Mouse (Mus musculus): ENCODE results near the gene Dgke. TPM values are rescaled to one million over a fixed set of nuclear protein-coding genes. Genes with fewer than 3 reads are reported as not detected.

Dgke gene
- total RNA-seq, 1 experiment from 2014 or later = 9.5 TPM

DNA sequence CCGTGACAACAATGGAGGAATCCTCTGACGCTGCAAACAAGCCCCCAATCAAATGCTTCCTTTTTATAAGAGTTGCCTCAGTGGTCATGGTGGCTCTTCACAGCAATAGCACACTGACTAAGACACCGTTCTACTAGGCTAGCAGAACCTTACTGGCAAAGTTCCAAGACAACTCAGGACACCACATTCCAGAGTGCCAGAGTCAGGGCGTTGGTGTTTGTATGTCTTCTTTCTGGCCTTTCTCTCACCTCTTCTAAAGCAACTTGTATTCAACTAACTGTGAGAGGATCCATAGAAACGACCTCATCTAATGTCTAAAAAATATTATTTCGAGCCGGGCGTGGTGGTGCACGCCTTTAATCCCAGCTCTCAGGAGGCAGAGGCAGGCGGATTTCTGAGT is 43.2 kb downstream of the Dgke start:
- ATAC-seq (replicated peaks in 1 of 2; ENCODE audit: insufficient read depth in 1 of 2, low FRiP score in 2 of 2, low TSS enrichment in 1 of 2, low read depth in 1 of 2, poor library complexity in 2 of 2, severe bottlenecking in 2 of 2) = no peak

DNA sequence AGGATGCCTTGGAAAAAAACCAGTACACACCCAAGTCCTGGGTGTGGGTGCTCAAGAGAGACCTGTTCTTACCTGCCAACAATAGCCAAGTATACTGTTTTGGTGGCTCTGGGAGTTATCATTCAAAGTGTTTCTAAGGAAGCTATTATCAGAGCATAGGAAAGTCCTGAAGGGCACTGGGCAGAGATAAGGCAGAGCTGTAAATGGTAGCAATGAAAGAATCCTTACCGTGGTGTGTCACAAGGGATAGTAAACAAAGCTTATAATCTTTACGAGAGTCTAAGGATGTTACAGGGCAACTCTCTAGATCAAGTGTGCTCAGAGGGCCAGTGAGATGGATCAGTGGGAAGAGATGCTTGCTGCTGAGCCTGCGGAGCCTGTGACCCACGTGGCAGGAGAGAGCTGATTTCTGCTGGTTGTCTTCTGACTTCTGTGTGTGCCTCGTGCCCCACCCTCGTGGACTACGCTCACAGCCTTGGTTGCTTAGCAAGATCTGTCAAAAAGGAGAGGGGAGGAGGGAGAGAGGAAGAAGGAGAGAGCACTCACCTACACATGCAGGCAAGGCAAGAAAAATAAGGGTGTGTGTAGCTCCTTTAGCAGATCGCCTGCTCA is 44.4 kb downstream of the Dgke start:
- no peak for ATAC-seq (replicated peaks in 1 of 2; ENCODE audit: insufficient read depth in 1 of 2, low FRiP score in 2 of 2, low TSS enrichment in 1 of 2, low read depth in 1 of 2, poor library complexity in 2 of 2, severe bottlenecking in 2 of 2)

DNA sequence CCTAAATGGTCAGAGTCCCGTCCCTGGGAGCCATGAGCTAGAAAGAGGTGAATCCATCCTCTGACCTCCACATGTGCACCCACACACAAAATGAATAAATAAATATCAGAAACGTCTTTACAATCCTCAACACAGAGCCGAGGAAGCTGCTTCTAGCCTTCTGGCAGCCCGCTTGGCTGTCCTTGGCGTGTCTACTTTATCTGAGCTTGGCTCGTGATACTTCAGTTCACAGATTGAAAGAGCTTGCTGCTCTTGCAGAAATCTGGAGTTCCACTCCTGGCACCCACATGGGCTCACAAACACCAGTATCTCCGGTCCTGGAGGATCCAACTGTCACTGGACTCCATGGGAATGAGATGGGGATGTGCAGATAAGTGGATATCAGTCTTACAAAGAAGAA is 45.0 kb downstream of the Dgke start:
- no peak for ATAC-seq (replicated peaks in 1 of 2; ENCODE audit: insufficient read depth in 1 of 2, low FRiP score in 2 of 2, low TSS enrichment in 1 of 2, low read depth in 1 of 2, poor library complexity in 2 of 2, severe bottlenecking in 2 of 2)

DNA sequence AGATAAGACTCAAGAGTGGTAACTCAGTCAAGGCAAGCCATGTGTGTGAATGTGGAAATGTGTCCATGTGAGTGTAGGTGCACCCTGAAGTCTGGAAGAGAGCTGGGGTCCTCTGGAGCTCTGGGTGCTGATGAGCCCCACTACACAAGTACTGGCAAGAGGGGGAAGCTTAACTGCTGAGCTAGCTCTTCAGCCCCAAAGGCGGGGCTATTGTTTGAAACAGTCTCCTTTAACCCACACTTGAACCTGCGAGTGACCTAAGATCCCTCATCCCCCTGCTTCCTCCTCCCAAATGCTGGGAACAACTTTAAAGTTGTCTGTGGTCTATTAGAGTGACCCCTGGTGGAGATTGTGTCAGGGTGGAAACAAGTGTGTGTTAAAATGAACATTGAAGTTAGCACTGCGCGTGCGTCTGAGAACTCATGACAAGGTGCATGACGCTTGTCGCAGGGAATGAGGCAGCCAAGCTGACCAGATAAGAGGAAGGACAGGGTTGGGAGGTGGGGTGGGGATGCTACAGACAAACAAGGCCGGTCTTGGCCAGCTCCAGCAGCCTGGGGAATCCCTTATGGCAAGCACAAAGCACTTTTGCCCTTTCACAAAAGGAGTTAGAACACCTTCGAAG is 45.9 kb downstream of the Dgke start:
- no peak for ATAC-seq (replicated peaks in 1 of 2; ENCODE audit: insufficient read depth in 1 of 2, low FRiP score in 2 of 2, low TSS enrichment in 1 of 2, low read depth in 1 of 2, poor library complexity in 2 of 2, severe bottlenecking in 2 of 2)

DNA sequence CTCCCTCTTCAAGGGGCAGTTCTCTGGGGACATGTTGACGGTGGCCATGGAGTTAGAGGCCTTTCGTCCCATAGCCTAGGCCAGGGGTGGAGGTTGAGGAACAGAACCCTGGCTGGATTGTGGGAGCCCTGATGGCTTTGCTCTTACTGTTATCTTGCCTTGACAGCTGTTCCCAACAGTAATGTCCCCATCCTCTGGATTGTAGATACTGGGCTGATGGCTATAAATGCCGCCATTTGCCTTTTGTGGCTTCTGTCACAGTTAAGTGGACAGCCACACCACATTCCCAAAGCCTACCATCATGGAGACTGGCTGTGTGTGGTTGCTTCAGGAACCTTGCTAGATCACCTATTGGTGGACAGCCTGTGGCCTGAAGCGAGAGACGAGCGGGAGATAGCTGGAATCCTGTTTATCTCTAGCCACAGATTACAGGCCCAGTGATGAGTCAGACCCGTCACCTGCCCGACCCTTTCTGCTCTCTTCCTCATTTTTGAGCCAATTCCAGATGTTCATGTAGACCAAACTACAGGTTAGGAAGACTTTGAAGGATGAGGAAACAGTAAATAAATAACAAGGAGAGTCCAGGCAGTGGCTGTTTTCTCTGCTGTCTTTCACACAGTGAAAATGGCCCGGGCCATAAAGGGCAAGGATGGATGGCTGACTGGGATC is 49.0 kb downstream of the Dgke start:
- no peak for ATAC-seq (replicated peaks in 1 of 2; ENCODE audit: insufficient read depth in 1 of 2, low FRiP score in 2 of 2, low TSS enrichment in 1 of 2, low read depth in 1 of 2, poor library complexity in 2 of 2, severe bottlenecking in 2 of 2)

DNA sequence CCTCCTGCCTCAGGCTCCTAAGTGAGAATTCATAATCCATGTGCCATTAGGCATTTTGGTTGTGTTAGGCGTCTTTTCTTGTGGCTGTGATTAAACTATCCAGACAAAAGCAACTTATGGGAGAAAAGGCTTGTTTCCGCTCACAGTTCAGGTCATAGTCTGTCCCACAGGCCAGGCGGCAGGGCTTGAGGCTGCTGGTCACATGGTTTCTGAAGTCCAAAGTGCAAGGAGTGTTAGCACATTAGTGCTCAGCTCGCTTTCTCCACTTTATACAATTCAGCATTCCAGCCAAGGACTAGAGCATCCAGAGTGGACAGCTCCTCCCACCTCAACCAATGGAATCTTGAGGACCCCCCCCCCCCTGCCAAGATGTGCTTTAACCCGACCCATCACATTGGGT is 54.4 kb downstream of the Dgke start:
- no peak for ATAC-seq (replicated peaks in 1 of 2; ENCODE audit: insufficient read depth in 1 of 2, low FRiP score in 2 of 2, low TSS enrichment in 1 of 2, low read depth in 1 of 2, poor library complexity in 2 of 2, severe bottlenecking in 2 of 2)

DNA sequence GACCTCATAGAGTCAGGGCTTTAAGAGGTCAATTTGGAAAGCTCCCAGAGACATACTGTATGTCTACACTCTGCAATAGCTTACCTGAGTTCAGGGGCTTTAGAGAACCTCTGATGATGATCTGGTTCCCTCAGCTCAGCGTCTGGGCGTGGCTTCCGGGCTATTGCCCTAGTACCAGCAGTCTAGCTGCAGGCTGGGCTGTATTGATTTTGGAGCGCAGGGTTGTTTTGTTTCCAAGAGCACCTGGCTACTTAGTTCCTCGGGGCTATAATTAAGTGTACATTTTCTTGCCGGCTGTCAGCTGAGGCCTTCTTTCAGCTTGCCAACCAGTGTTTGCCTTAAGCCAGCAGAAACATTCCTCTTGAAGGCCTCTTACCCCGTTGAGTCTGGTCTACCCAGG is 57.2 kb downstream of the Dgke start:
- ATAC-seq (replicated peaks in 1 of 2; ENCODE audit: insufficient read depth in 1 of 2, low FRiP score in 2 of 2, low TSS enrichment in 1 of 2, low read depth in 1 of 2, poor library complexity in 2 of 2, severe bottlenecking in 2 of 2) = no peak

DNA sequence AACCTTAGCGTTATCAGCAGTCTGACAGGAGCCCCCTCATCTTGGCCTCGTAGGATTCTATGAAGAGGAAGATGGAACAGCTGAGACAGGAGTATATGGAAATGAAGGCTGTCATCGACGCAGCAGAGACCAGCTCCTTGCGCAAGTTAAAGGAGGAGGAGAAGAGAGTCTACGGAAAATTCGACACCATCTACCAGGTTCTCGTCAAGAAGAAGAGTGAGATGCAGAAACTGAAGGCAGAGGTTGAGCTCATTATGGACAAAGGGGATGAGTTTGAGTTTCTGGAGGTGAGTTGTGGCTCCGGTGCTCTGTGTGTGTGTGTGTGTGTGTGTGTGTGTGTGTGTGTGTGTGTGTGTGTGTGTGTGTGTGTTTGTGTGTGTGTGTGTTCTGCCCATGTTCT is 57.6 kb downstream of the Dgke start:
- no peak for ATAC-seq (replicated peaks in 1 of 2; ENCODE audit: insufficient read depth in 1 of 2, low FRiP score in 2 of 2, low TSS enrichment in 1 of 2, low read depth in 1 of 2, poor library complexity in 2 of 2, severe bottlenecking in 2 of 2)

DNA sequence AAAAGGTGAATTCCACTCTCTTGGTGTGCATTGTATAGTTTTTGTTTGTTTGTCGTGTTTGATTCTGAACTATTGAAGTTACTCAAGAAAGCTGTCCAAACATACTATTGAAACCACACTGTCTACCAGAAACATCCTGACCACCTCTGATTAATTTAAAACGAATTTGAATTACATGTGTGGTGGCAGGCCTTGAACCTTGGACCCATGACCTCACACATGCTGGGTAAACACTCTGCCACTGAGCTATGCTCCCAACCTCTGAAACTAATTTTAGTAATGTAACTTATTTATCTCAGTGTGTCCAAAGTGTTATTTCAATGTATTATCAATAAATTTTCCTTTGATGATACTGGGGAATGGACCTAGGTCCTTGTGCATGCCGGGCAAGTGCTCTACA is 59.1 kb downstream of the Dgke start:
- ATAC-seq (replicated peaks in 1 of 2; ENCODE audit: insufficient read depth in 1 of 2, low FRiP score in 2 of 2, low TSS enrichment in 1 of 2, low read depth in 1 of 2, poor library complexity in 2 of 2, severe bottlenecking in 2 of 2) = no peak

DNA sequence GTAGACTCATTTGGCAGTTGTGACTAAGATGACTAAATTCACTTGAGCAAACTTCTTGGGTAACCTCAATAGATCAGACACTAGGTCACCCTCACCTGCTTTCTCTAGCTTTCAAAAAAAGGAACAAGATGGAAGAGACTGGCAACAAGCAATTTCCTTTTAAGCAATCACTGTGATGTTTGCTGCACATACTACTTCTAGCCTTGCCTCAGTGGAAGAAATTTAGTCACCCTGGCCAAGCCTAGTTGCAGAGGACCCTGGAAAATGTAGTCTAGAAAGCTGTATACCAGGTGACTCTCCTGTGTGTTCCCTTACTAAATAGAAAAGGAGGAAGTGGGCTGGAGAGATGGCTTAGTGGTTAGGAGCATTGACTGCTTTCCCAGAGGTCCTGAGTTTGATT is 60.2 kb downstream of the Dgke start:
- ATAC-seq (replicated peaks in 1 of 2; ENCODE audit: insufficient read depth in 1 of 2, low FRiP score in 2 of 2, low TSS enrichment in 1 of 2, low read depth in 1 of 2, poor library complexity in 2 of 2, severe bottlenecking in 2 of 2) = peak in 1 of 2 experiments; percentile 79; a peak in 1 of 4 replicates

DNA sequence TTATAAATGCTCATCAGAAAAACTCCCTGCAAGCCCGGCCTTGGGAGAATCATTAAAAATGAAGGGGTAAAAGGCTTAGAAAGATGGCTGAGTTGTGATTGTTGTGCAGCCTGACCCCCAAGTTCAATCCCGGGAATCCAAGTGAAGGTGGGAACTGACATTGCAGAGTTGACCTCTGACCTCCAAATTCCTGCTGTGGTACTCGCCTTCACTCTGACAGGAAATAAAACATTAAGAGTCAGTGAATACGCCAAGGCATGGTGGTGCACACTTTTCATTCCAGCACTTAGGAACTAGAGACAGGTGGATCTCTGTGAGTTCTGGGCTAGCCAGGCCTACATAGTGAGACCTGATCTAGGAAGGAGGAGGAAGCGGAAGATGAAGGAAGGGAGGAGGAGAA is 61.2 kb downstream of the Dgke start:
- ATAC-seq (replicated peaks in 1 of 2; ENCODE audit: insufficient read depth in 1 of 2, low FRiP score in 2 of 2, low TSS enrichment in 1 of 2, low read depth in 1 of 2, poor library complexity in 2 of 2, severe bottlenecking in 2 of 2) = no peak

DNA sequence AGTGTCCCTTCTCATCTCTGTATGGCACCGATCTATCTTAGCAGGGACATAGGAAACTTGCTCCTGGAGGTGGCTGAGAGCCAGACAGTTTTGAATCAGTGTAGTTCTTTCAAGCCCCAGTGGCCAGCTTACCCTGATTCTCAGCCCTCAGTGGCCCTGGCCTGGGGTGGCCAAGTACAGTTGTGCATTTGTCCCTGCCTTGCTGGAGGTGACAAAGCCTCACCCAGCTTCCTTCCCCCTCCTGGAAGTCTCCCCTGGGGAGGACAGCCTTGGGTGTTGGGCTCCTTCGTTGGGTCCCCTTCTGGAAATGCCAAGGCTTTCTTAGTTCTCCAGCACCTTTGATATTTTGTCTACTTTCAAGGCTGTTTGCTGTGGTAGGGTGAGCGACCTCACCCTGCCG is 62.9 kb downstream of the Dgke start:
- no peak for ATAC-seq (replicated peaks in 1 of 2; ENCODE audit: insufficient read depth in 1 of 2, low FRiP score in 2 of 2, low TSS enrichment in 1 of 2, low read depth in 1 of 2, poor library complexity in 2 of 2, severe bottlenecking in 2 of 2)

DNA sequence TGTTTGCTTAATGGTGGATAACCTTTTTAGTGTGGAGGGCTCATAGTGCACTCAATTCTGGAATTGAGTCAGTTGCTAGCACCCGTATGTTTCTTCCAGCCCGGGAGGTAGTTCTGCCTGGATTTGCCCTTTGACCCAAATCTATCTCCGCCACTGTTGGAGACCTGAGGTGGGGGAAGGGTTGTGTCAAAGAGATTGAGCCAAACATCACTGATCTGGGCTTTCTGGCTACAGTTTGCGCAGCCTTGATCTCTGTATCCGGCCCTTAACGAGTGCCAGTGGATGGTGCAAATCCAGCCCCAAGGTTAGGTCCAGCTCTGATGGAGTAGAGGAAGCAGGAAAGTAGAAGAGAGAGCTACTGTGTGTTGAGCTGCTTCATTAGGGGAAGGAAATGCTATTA is 63.6 kb downstream of the Dgke start:
- ATAC-seq (replicated peaks in 1 of 2; ENCODE audit: insufficient read depth in 1 of 2, low FRiP score in 2 of 2, low TSS enrichment in 1 of 2, low read depth in 1 of 2, poor library complexity in 2 of 2, severe bottlenecking in 2 of 2) = no peak

DNA sequence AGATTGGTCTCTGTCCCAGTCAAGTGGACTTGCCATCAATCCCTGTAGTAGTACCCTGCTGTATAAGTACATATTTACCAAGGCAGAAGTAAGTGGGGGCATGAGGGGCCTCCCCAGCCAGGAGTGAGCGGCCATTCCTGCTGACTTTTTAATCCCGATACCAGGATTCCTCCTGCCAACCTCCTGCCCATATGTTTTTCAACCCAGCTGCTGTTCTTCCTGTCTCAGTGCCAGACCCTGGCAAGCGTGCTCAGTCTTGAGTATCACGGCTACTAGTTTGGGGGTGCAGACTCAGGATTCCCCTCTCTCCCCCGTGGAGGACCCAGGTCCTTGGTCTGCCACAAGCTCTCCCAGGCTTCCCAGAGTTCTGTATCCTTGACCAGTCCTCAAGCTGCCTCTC is 64.0 kb downstream of the Dgke start:
- ATAC-seq (replicated peaks in 1 of 2; ENCODE audit: insufficient read depth in 1 of 2, low FRiP score in 2 of 2, low TSS enrichment in 1 of 2, low read depth in 1 of 2, poor library complexity in 2 of 2, severe bottlenecking in 2 of 2) = no peak

DNA sequence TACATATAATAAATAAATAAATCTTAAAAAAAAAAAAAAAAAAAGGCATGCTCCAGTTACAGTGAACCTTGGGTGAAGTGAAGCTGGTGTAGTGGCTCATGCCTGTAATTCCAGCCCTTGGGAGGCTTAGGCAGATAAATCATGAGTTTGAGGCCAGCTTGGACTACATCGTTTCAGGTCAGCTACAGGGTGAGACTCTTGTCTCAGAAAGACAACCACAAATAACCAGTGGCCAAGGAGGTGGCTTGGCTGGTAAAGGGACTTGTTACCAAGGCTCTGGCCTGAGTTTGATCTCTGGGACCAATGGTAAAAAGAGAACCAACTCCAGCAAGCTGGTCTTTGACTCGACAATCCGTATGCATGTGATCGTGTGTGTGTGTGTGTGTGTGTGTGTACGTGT is 64.6 kb downstream of the Dgke start:
- no peak for ATAC-seq (replicated peaks in 1 of 2; ENCODE audit: insufficient read depth in 1 of 2, low FRiP score in 2 of 2, low TSS enrichment in 1 of 2, low read depth in 1 of 2, poor library complexity in 2 of 2, severe bottlenecking in 2 of 2)

DNA sequence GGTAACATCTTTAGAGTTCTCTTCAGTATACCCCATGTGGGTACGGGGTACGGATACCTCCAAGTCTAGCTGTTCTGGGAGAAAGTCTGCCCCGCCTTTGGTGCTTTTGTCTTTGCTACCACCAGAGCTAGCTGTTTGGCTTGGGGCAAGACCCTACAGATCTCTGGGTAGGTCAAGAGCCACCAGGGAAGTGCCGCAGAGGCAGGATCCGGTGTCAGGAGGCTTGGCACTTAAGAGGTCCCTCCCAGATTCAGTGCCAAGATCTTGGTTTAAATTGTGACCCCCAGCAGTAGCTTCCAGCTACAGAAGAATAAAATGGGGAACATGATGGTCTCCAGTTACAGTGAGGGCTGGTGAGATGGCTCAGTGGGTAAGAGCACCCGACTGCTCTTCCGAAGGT is 65.1 kb downstream of the Dgke start:
- ATAC-seq (replicated peaks in 1 of 2; ENCODE audit: insufficient read depth in 1 of 2, low FRiP score in 2 of 2, low TSS enrichment in 1 of 2, low read depth in 1 of 2, poor library complexity in 2 of 2, severe bottlenecking in 2 of 2) = no peak

DNA sequence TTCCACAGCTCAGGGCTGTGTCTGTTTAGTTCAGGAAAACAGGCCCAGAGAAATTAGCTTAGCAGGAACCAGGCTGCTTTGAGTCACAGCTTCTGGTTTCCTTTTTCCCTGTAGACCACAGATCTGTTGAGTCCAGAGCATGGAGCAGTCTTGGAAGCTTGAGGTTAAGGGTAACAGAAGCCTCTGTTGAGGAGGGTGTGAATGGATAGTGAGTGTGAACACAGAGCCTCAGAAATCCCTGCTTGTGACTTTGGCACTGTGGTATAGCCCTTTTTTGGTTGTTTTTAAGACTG is 66.2 kb downstream of the Dgke start:
- ATAC-seq (replicated peaks in 1 of 2; ENCODE audit: insufficient read depth in 1 of 2, low FRiP score in 2 of 2, low TSS enrichment in 1 of 2, low read depth in 1 of 2, poor library complexity in 2 of 2, severe bottlenecking in 2 of 2) = no peak

DNA sequence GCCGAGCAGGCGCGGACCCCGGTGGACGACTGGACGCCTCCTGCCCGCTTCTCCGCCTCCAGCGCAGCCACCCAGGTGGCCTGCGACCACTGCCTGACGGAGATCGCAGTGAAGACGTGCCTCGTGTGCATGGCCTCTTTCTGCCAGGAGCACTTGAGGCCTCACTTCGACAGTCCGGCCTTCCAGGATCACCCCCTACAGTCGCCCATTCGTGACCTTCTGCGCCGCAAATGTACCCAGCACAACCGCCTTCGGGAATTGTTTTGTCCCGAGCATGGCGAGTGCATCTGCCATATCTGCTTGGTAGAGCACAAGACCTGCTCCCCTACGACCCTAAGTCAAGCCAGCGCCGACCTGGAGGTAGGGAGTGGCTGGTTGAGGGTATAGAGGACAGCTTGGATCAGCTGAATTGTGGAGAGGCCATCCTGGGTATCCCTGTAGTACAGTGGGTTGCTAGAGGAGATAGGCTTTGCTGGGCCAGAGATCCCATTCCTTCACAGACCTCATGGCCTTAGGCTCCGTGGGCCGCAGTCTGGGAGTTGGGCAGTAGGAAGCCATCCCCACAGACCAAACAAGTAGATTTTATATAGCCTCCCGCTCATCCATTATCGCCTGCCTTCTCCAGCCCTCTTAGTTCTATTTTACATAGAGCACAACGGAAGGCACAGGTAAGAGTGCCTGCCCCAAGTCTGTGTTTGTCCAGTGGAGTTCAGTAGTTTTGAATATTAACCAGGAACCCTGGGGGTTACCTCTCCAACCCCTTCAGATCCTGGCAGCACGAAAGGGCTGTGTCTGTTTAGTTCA is 66.7 kb downstream of the Dgke start:
- ATAC-seq (replicated peaks in 1 of 2; ENCODE audit: insufficient read depth in 1 of 2, low FRiP score in 2 of 2, low TSS enrichment in 1 of 2, low read depth in 1 of 2, poor library complexity in 2 of 2, severe bottlenecking in 2 of 2) = peak in 1 of 2 experiments; percentile 3; a peak in 1 of 4 replicates
